Mouse (Mus musculus): ENCODE data around the gene Gfap. TPM values are rescaled to one million over a fixed set of nuclear protein-coding genes. Genes with fewer than 3 reads are reported as not detected.

Gfap gene
- total and polyA plus RNA-seq, 2 experiments from 2014 or later, result 0.10 TPM; not detected in 1

DNA sequence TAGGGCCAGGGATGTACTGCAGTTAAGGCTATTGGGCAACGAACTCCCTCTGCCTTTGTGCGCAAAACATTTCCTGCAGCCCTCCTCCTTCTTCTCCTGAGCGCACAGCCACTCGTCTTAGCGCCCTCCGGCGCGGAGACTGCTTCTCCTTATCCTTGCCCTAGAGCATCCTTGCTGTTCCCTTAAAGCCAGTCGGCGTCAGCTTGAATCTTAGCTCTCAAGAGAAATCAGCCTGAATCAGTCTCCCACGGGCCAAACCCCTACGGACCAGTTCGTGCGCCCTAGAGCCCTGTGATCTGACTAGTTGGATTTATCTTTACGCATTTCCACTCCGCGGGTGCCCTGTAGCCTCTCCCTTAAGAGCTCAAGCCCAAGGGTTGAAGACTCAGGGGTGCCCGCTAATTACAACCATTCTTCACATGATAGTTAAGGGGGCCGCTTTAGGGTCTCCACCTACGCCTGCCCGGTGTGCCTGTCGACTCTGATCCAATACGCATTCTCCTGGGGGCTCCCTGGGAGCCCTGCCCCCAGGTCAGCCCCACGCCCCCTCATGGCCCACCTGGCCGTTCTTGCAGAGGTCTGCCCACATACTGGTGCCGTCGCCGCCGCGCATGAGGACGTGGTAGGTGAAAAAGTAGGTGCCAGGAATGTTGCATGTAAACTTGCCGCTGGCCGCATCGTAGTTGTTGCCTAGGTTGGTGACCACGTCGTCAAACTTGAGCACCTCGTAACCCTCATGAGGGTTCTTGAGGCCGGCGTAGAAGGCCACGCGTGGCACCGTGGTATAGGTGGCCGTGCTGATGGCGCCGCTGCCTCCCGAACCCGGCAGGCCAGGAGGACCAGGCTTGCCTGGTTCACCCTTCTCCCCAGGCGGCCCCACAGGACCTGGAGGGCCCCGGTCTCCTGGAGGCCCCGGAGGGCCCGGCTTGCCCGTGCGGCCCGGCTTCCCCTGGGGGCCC lies 44.9 kb upstream of the Gfap start:
- DNase-seq (ENCODE audit: low spot score), result no peak
- 4% methylated on average over 54 of the region's 54 CpGs for WGBS
- no peak overlapping the region for H3K9ac ChIP-seq (replicated peaks; ENCODE audit: low read depth, low read length)
- peak overlapping the region; percentile 53; the same call in 1 of the 2 replicates for H3K4me2 ChIP-seq (ENCODE audit: low read depth, low read length)
- H3K9me3 ChIP-seq (replicated peaks; ENCODE audit: control insufficient read depth, low read length), result no peaks in the 10 kb centered on the region
- ATAC-seq (ENCODE audit: insufficient read depth, low read depth), result no peak
- H3K27ac ChIP-seq (ENCODE audit: low read depth), result no peak overlapping the region
- H3K4me3 ChIP-seq (ENCODE audit: low read depth, low read length), result peak overlapping the region; percentile 31
- peaks cover 77% of the 10 kb centered on the region for H3K27me3 ChIP-seq (ENCODE audit: control insufficient read depth, insufficient read depth, low read length)
- TF ChIP-seq EP300 (IDR thresholded peaks at IDR 0.05; ENCODE audit: low read depth) (no peak), CTCF (IDR thresholded peaks at IDR 0.05; ENCODE audit: low read depth) (no peak)
- no peaks in the 10 kb centered on the region for H3K36me3 ChIP-seq (replicated peaks; ENCODE audit: control insufficient read depth, insufficient read depth, low read length)
- H3K4me1 ChIP-seq (ENCODE audit: control insufficient read depth, insufficient read depth), result peaks cover 9% of the 10 kb centered on the region

DNA sequence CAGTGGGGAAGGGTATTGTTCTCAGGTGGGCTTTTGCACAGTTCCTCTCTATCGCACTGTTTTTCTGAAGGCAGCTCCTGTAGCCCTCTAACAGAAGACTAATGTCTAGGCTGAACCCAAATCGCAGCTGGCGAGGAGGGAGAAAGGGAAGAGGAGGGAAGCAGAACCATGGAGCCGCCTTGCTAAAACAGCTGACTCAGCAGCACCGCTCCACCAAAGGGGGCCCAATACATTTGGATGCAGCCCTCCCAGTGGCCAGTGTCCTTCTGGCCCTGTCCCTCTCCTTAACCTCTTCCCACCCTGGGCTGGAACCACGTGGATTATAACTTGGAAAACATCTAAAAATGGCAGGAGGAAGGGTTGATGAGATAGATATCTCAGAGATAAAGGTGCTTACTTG lies 40.5 kb upstream of the Gfap start:
- TF ChIP-seq EP300 (IDR thresholded peaks at IDR 0.05; ENCODE audit: low read depth) (no peak), CTCF (IDR thresholded peaks at IDR 0.05; ENCODE audit: low read depth) (no peak)
- no peak for ATAC-seq (ENCODE audit: insufficient read depth, low read depth)
- H3K27me3 ChIP-seq (ENCODE audit: control insufficient read depth, insufficient read depth, low read length), result peaks cover 60% of the 10 kb centered on the region
- no peak for DNase-seq (ENCODE audit: low spot score)
- no peak overlapping the region for H3K9ac ChIP-seq (replicated peaks; ENCODE audit: low read depth, low read length)
- H3K27ac ChIP-seq (ENCODE audit: low read depth), result no peak overlapping the region
- 72% methylated on average over 6 of the region's 6 CpGs for WGBS
- no peaks in the 10 kb centered on the region for H3K9me3 ChIP-seq (replicated peaks; ENCODE audit: control insufficient read depth, low read length)
- no peaks in the 10 kb centered on the region for H3K36me3 ChIP-seq (replicated peaks; ENCODE audit: control insufficient read depth, insufficient read depth, low read length)
- H3K4me3 ChIP-seq (ENCODE audit: low read depth, low read length), result no peak overlapping the region
- H3K4me2 ChIP-seq (ENCODE audit: low read depth, low read length), result no peak overlapping the region
- H3K4me1 ChIP-seq (ENCODE audit: control insufficient read depth, insufficient read depth), result peaks cover 3% of the 10 kb centered on the region

DNA sequence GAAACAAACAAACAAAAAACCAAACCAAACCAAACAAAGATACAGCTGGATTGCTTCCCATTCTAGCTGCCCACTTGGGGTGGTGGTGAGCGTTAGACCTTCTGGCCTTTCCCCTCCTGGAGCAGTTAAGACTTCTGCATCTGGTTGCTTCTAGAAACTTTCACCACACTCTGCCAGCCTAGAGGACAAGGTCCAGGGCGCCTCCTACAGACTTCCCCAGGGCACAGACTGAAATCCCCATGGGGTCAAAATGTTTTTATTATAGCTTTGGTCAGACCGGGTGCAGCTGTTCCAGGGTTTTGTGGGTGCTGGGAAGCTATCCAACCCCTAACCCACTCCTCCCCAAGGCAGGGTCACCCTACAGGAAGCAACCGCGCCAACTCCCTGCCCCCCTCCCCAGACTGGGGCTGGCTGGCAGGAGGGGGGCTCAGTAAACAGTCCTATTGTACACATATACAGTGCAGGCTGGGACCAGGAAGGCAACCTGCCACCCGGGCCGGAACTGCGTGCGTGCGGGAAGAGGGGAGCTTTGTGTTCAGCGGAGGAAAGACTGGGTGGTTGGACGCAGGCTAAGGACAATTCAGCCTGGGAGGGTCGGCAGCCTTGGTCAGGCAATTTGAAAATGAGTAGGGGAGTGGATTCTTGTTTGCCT lies 38.4 kb upstream of the Gfap start:
- DNase-seq (ENCODE audit: low spot score), result no peak
- H3K27me3 ChIP-seq (ENCODE audit: control insufficient read depth, insufficient read depth, low read length), result peaks cover 39% of the 10 kb centered on the region

DNA sequence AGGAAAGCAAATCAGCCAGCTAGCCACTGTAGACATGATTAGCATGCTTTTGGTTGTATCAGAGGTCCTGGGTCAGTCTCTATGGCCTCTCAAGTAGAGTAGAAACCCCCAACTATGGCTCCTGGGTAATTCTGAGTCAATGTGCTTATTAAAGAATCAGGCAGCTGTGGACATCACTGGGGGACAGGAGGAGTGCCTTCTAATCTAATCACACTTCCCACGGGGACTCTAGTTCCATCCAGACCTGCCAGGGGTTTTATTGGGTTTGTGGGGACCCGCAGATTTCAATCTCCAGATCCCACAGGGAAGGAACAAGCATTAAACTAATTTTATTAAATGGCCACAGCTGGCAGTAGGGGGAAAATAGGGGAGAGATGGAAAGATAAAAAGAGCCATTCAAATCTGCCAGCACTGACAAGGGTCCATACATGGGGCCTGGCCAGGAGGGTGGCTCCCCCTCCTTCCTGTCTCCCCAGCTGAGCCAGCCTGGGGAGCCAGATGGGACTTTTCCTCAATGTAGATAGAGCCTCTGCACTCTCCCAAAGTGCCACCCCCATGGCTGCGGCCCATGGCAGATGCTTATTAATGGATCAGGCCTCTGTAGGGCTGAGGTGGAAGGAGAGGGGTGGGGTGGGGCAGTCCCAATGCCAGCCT lies 36.9 kb upstream of the Gfap start:
- DNase-seq (ENCODE audit: low spot score) (no peak), ATAC-seq (ENCODE audit: insufficient read depth, low read depth) (no peak)
- no peaks in the 10 kb centered on the region for H3K4me1 ChIP-seq (ENCODE audit: control insufficient read depth, insufficient read depth)
- peaks cover 24% of the 10 kb centered on the region for H3K27me3 ChIP-seq (ENCODE audit: control insufficient read depth, insufficient read depth, low read length)
- H3K4me2 ChIP-seq (ENCODE audit: low read depth, low read length), result no peak overlapping the region
- no peak overlapping the region for H3K4me3 ChIP-seq (ENCODE audit: low read depth, low read length)
- no peaks in the 10 kb centered on the region for H3K36me3 ChIP-seq (replicated peaks; ENCODE audit: control insufficient read depth, insufficient read depth, low read length)
- no peaks in the 10 kb centered on the region for H3K9me3 ChIP-seq (replicated peaks; ENCODE audit: control insufficient read depth, low read length)
- WGBS, result 58% methylated on average over 3 of the region's 3 CpGs
- TF ChIP-seq EP300 (IDR thresholded peaks at IDR 0.05; ENCODE audit: low read depth) (no peak), CTCF (IDR thresholded peaks at IDR 0.05; ENCODE audit: low read depth) (no peak)
- no peak overlapping the region for H3K9ac ChIP-seq (replicated peaks; ENCODE audit: low read depth, low read length)
- H3K27ac ChIP-seq (ENCODE audit: low read depth), result no peak overlapping the region

More for the DNA sequence above, 38.4 kb upstream of the Gfap start:
- Histone ChIP-seq H3K4me2 (ENCODE audit: low read depth, low read length) (no peak overlapping the region), H3K27ac (ENCODE audit: low read depth) (no peak overlapping the region), H3K4me1 (ENCODE audit: control insufficient read depth, insufficient read depth) (no peaks in the 10 kb centered on the region), H3K9me3 (replicated peaks; ENCODE audit: control insufficient read depth, low read length) (no peaks in the 10 kb centered on the region), H3K36me3 (replicated peaks; ENCODE audit: control insufficient read depth, insufficient read depth, low read length) (no peaks in the 10 kb centered on the region), H3K4me3 (ENCODE audit: low read depth, low read length) (no peak overlapping the region), H3K9ac (replicated peaks; ENCODE audit: low read depth, low read length) (no peak overlapping the region)
- WGBS, result 47% methylated on average over 13 of the region's 13 CpGs
- ATAC-seq (ENCODE audit: insufficient read depth, low read depth), result no peak
- no peak for TF ChIP-seq EP300 (IDR thresholded peaks at IDR 0.05; ENCODE audit: low read depth)
- no peak for TF ChIP-seq CTCF (IDR thresholded peaks at IDR 0.05; ENCODE audit: low read depth)

DNA sequence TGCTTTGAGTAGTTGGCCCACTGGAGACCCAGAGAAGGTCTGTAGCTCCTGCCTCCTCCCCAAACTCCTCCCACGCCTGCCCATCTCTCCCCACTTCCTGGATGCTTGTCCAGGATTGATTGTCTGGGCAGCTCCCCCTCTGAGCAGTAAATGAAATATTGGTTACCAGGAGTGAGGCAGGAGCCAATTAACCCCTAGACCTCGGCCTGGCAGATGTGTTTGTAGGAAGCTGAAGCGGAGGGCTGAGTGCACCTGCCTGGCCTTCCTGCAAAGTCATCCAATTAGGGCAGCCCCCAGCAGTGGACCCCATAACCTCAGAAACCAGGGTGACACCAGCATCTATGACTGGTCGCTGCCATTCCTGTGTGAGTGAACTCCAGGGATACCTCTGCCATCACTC lies 35.6 kb upstream of the Gfap start:
- 61% methylated on average over 4 of the region's 4 CpGs for WGBS
- no peak for DNase-seq (ENCODE audit: low spot score)
- Histone ChIP-seq H3K9me3 (replicated peaks; ENCODE audit: control insufficient read depth, low read length) (no peaks in the 10 kb centered on the region), H3K4me1 (ENCODE audit: control insufficient read depth, insufficient read depth) (no peaks in the 10 kb centered on the region), H3K27ac (ENCODE audit: low read depth) (no peak overlapping the region), H3K36me3 (replicated peaks; ENCODE audit: control insufficient read depth, insufficient read depth, low read length) (no peaks in the 10 kb centered on the region), H3K9ac (replicated peaks; ENCODE audit: low read depth, low read length) (no peak overlapping the region), H3K4me2 (ENCODE audit: low read depth, low read length) (no peak overlapping the region), H3K4me3 (ENCODE audit: low read depth, low read length) (no peak overlapping the region), H3K27me3 (ENCODE audit: control insufficient read depth, insufficient read depth, low read length) (peaks cover 23% of the 10 kb centered on the region)
- ATAC-seq (ENCODE audit: insufficient read depth, low read depth), result no peak
- TF ChIP-seq CTCF (IDR thresholded peaks at IDR 0.05; ENCODE audit: low read depth) (no peak), EP300 (IDR thresholded peaks at IDR 0.05; ENCODE audit: low read depth) (no peak)

All from heart, postnatal 0 days (tissue).